Mouse (Mus musculus): ENCODE measurements at regions not wholly inside any gene's neighbourhood (a gene's known extent, or its start where the extent isn't known, plus 50 kb on each side); places are given as distances from the start of the nearest gene placed in this dataset.

DNA sequence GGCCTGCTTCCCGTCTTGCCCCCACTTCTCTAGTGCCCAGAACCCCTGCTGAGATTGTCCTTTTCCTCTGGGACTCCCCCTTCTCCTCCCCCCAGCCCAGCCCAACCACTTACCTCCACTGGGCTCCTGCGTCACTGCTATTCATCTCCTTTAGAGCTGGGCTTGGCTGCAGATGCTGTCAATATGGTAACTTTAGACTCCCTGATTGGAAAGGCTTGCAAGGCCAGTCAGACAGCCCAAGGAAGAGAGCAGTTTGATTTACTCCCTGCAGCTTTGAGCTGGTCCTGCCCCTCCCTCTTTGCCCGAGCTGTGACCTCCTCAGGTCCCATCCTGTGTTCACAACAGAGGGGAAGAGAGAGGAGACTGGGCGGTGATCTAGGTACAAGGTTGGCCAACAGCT lies 221.9 kb downstream of the Zfp36l1 start:
- TF ChIP-seq CTCF (IDR thresholded peaks at IDR 0.05; ENCODE audit: low read depth, low read length) (no peak), POLR2A (IDR thresholded peaks at IDR 0.05; ENCODE audit: borderline replicate concordance, low read depth, low read length) (no peak)
